Mouse (Mus musculus) cortical plate, adult 2 months (tissue): ENCODE results near the gene Susd6.

ENCODE experiments used
- CTCF ChIP-seq: fragments of 200-500 bp; IDR thresholded peaks from 2 replicates; pipeline ENCODE4 v1.5.1; 2011; ENCODE audit warnings: mild to moderate bottlenecking, control low read depth, low read length; ENCODE audit not compliant: insufficient read depth; ENCODE audit errors: extremely low read depth
- POLR2A ChIP-seq: fragments of 200-500 bp; IDR thresholded peaks from 2 replicates; pipeline ENCODE4 v1.6.1; 2011; ENCODE audit warnings: mild to moderate bottlenecking, low read length, control low read depth; ENCODE audit not compliant: insufficient read depth; ENCODE audit errors: extremely low read depth

- no peak for TF ChIP-seq CTCF
- no peak for TF ChIP-seq POLR2A
These were observed 8.0 kb downstream of the Susd6 start for GRCm38 (mm10) chr12:80798271-80798670.
